Mouse (Mus musculus) mature B cell (primary cell): ENCODE data around the gene Npepps.

Source experiments
- in situ Hi-C: fragments of 300-500 bp; cut with MboI; formaldehyde crosslinking; loops from 2 replicates; pipeline ENCODE4 v1.14.3; 2019

The Npepps gene

GRCm38 (mm10) chr11:97186947-97187763 is 93.3 kb downstream of the Npepps start:
- in situ Hi-C loops: no loop called here

- in situ Hi-C loops: no loop called here
These were observed 94.5 kb downstream of the Npepps start for GRCm38 (mm10) chr11:97185704-97186614.

DNA sequence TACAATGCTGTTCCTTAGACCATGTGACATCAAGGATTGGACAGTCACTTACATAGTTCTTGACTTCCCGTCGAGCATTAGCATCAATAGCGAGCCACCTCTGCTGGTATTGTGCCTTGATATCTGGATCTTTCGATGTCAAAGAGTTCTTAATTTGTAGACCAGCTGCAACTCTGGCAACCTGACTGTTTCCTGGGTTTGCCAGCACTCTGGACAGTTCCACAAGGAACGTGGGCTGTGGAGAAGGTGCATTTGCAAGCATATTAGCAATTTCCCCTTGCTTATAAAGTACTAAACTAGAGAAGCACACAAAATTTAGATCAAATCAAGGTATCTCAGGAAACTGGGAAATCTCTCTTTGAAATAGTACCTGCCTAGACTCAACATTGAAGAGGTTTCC is 95.6 kb downstream of the Npepps start:
- in situ Hi-C loops: no loop called here

- in situ Hi-C loops: no loop called here
These were observed 98.0 kb downstream of the Npepps start for GRCm38 (mm10) chr11:97182446-97182845.

GRCm38 (mm10) chr11:97181061-97181460 is 99.4 kb downstream of the Npepps start:
- in situ Hi-C loops: no loop called here

DNA sequence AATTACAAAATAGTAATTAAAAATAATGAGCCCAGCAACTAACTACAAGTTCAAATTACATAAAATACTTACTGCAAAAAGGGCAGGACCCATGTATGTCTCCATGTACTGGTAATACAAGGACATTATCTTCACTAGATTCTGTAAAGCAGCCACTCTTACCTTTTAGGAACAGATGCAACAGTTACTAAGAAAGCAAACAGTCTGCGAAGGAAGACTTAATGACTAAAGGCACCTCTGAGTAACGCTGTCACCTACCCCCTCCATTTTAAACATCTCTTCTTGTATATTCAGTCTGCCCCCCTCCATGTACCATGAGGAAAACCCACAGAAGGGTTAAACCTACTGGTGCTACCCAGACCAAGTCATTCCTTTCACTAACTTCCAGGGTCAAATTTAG is 102.2 kb downstream of the Npepps start:
- in situ Hi-C loops: no loop called here

DNA sequence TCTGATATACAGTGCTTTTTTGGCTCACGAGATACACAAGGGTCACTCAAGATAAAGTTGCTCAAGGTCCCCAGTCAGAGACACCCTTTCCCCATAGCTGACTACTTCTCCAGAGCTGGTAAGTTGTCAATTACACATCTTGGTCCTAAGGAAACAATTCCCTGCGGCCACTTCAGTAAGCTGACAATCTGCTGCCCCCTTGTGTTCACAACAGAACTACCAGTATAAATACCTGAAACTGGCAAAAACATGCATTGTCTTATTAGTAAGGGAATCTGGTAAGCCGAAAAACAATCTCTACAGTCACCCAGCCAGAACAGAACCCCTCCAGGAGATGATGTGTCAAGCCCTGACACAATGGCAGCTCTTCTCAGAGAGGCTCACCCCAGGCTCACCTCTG is 103.6 kb downstream of the Npepps start:
- in situ Hi-C loops: no loop called here

- in situ Hi-C loops: no loop called here
These were observed 104.9 kb downstream of the Npepps start for GRCm38 (mm10) chr11:97175499-97175898.

DNA sequence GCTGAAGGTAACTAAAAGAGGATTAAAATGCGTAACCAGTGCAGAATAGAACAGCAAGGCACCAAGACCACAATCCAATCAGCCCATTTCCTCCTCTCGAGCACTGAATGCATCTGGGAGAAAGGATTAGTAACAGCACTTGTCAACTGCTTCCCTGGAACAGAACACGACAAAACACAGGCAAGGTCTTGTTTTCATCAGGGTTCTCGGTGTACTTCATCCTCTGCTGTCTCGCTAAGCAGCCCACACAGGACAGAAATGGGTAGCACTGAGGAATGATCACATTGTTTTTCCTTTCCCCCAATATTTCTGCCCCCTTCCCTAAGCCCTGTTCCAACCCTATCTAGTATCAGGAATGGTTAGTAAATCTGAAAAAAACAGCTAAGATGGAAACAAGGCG is 120.1 kb downstream of the Npepps start:
- in situ Hi-C loops: no loop called here

DNA sequence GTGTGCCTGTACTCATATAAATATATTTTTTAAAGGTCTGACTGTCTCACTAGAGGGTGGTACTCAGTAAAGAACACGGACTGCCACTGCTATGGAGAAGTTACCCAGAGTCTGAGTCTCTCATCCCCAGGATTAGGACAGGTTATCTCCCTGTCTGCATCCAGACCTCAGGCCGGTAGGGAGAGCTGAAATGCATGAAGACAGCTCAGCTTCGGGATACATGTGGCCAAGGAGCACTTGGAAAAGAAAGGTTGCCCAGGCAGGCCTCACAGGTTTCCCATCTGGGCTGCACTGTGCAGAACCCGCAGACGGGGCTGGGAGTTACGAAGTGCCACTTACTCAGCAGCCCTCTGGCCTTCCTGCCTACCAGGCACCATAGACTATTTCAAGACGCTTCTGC is 123.4 kb downstream of the Npepps start:
- in situ Hi-C loops: no loop called here
